18 mouse cellular contexts compared by ENCODE assay signal in the genomic region with DNA sequence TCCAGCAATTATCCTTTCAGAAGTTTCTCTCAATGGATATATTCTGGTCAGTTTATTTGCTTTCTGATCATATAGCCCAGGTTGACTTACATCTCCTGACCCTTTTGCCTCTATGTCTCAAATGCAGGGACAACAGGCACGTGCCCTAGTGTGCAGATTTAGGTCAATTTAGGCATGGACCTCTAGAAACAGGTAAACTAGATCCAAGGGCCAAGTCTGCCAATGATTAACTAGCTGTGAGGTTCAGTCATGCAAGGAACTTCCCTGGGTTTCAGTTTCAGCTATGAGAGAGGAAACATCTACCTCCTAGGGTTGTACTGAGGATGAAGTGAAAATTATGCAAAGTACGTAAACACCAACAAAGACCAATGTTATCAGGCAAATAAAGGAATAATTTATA. TPM values are rescaled to one million over a fixed set of nuclear protein-coding genes. Genes with fewer than 3 reads are reported as not detected.
DNase-seq lines count a peak whose midpoint lies in the region; ATAC-seq and TF ChIP-seq lines count a peak whose summit lies in the region.
"Had no signal": no experiment of that assay in that cellular context is flagged by ENCODE, and none has a peak within 500 bp of the region (broad histone marks: within the 10 kb centered on the region; RNA-seq: fewer than 3 reads in every experiment).

No protein-coding gene starts in this region.

- H3K4me2 ChIP-seq in kidney, embryonic 14.5 days (replicated peaks; ENCODE audit: low read depth, low read length) = no peak overlapping the region
- peak overlapping the region; percentile 33; the same call in 1 of the 2 replicates for H3K4me2 ChIP-seq in liver, postnatal 0 days (ENCODE audit: low read depth, low read length)
- H3K4me2 ChIP-seq in forebrain, embryonic 16.5 days (ENCODE audit: low read length) = no peak overlapping the region
- no peak overlapping the region for H3K4me2 ChIP-seq in forebrain, postnatal 0 days (ENCODE audit: low read depth)
- H3K4me2 ChIP-seq: forebrain, embryonic 12.5 days; heart, embryonic 11.5 days; hindbrain, embryonic 13.5 days; neural tube, embryonic 13.5 days had no signal

- 0 out of 2 replicates have a peak, but pooled peaks have one; percentile 39 for ATAC-seq in kidney, embryonic 14.5 days (ENCODE audit: low FRiP score, low TSS enrichment)
- peak; percentile 83 for ATAC-seq in liver, postnatal 0 days
- no peak for ATAC-seq in forebrain, embryonic 16.5 days
- no peak for ATAC-seq in forebrain, postnatal 0 days

- no peaks in the 10 kb centered on the region for H3K27me3 ChIP-seq in kidney, embryonic 14.5 days (ENCODE audit: control insufficient read depth, insufficient read depth, low read length)
- no peaks in the 10 kb centered on the region for H3K27me3 ChIP-seq in liver, postnatal 0 days (ENCODE audit: insufficient read depth, low read length)
- no peaks in the 10 kb centered on the region for H3K27me3 ChIP-seq in forebrain, embryonic 16.5 days (replicated peaks; ENCODE audit: control insufficient read depth, insufficient read depth, low read length)
- no peaks in the 10 kb centered on the region for H3K27me3 ChIP-seq in forebrain, postnatal 0 days (ENCODE audit: insufficient read depth, low read length)
- H3K27me3 ChIP-seq: forebrain, embryonic 12.5 days; hindbrain, embryonic 13.5 days; megakaryocyte, embryonic 14.5 days; neural tube, embryonic 13.5 days had no signal

- TF ChIP-seq CTCF in liver, postnatal 0 days (IDR thresholded peaks at IDR 0.05; ENCODE audit: low read depth) = no peak
- no peak for TF ChIP-seq CTCF in forebrain, postnatal 0 days (IDR thresholded peaks at IDR 0.05; ENCODE audit: low read depth)

- DNase-seq in kidney, adult 11 months = peak; percentile 84
- DNase-seq in kidney, postnatal 4 days = peak; percentile 25 to 56
- peak; percentile 23 for DNase-seq in liver, postnatal 0 days
- DNase-seq in forebrain, postnatal 0 days = no peak
- DNase-seq in embryo, embryonic 10.5 days (ENCODE audit: low spot score) = no peak
- DNase-seq: cerebellum, adult 9-11 months; gastrocnemius, postnatal 36 days; heart, postnatal 14 days; right cerebral cortex, postnatal 25 days; thymus, postnatal 25 days had no signal

- no peak overlapping the region for H3K4me3 ChIP-seq in kidney, embryonic 14.5 days (ENCODE audit: low read length)
- H3K4me3 ChIP-seq in liver, postnatal 0 days (ENCODE audit: low read depth, low read length) = no peak overlapping the region
- H3K4me3 ChIP-seq in forebrain, embryonic 16.5 days (replicated peaks; ENCODE audit: low read length) = no peak overlapping the region
- no peak overlapping the region for H3K4me3 ChIP-seq in forebrain, postnatal 0 days (ENCODE audit: low read depth, low read length)
- H3K4me3 ChIP-seq: forebrain, embryonic 12.5 days; hindbrain, embryonic 13.5 days; left cerebral cortex, adult 2 months; megakaryocyte, embryonic 14.5 days; neural tube, embryonic 13.5 days had no signal

- H3K4me1 ChIP-seq in kidney, embryonic 14.5 days (ENCODE audit: control insufficient read depth, insufficient read depth, low read length) = no peaks in the 10 kb centered on the region
- peaks cover 12% of the 10 kb centered on the region for H3K4me1 ChIP-seq in liver, postnatal 0 days (ENCODE audit: insufficient read depth)
- no peaks in the 10 kb centered on the region for H3K4me1 ChIP-seq in forebrain, embryonic 16.5 days (replicated peaks; ENCODE audit: control insufficient read depth, insufficient read depth, low read length)
- H3K4me1 ChIP-seq in forebrain, postnatal 0 days (ENCODE audit: insufficient read depth) = no peaks in the 10 kb centered on the region
- H3K4me1 ChIP-seq: forebrain, embryonic 12.5 days; hindbrain, embryonic 13.5 days; neural tube, embryonic 13.5 days had no signal

- H3K36me3 ChIP-seq in kidney, embryonic 14.5 days (ENCODE audit: control insufficient read depth, insufficient read depth, low read length) = peaks cover 67% of the 10 kb centered on the region
- H3K36me3 ChIP-seq in liver, postnatal 0 days (replicated peaks; ENCODE audit: insufficient read depth, low read length) = peaks cover 19% of the 10 kb centered on the region
- peaks cover 19% of the 10 kb centered on the region for H3K36me3 ChIP-seq in forebrain, embryonic 16.5 days (ENCODE audit: control insufficient read depth, insufficient read depth)
- peaks cover 42% of the 10 kb centered on the region for H3K36me3 ChIP-seq in forebrain, postnatal 0 days (ENCODE audit: insufficient read depth)

- no peaks in the 10 kb centered on the region for H3K9me3 ChIP-seq in kidney, embryonic 14.5 days (ENCODE audit: control insufficient read depth, low read length)
- no peaks in the 10 kb centered on the region for H3K9me3 ChIP-seq in liver, postnatal 0 days (ENCODE audit: low read length)
- no peaks in the 10 kb centered on the region for H3K9me3 ChIP-seq in forebrain, embryonic 16.5 days (ENCODE audit: control insufficient read depth, low read length)
- no peaks in the 10 kb centered on the region for H3K9me3 ChIP-seq in forebrain, postnatal 0 days (ENCODE audit: low read length)
- H3K9me3 ChIP-seq: forebrain, embryonic 12.5 days; hindbrain, embryonic 13.5 days; megakaryocyte, embryonic 14.5 days; neural tube, embryonic 13.5 days had no signal

- no peak for TF ChIP-seq EP300 in liver, postnatal 0 days (IDR thresholded peaks at IDR 0.05; ENCODE audit: low read depth)

- H3K9ac ChIP-seq in kidney, embryonic 14.5 days (ENCODE audit: low read depth, low read length) = no peak overlapping the region
- H3K9ac ChIP-seq in liver, postnatal 0 days (replicated peaks) = 0 out of 2 replicates have a peak overlapping the region, but pooled peaks have one; percentile 11
- H3K9ac ChIP-seq in forebrain, embryonic 16.5 days (replicated peaks; ENCODE audit: low read depth, low read length) = no peak overlapping the region
- no peak overlapping the region for H3K9ac ChIP-seq in forebrain, postnatal 0 days
- H3K9ac ChIP-seq: forebrain, embryonic 12.5 days; hindbrain, embryonic 13.5 days; neural tube, embryonic 13.5 days had no signal

- H3K27ac ChIP-seq in kidney, embryonic 14.5 days (ENCODE audit: low read depth, low read length) = no peak overlapping the region; the same call in 1 of the 2 replicates
- H3K27ac ChIP-seq in liver, postnatal 0 days (ENCODE audit: low read depth) = peak overlapping the region; percentile 71
- no peak overlapping the region for H3K27ac ChIP-seq in forebrain, embryonic 16.5 days (ENCODE audit: low read length)
- H3K27ac ChIP-seq in forebrain, postnatal 0 days (ENCODE audit: low read depth, low read length) = no peak overlapping the region
- H3K27ac ChIP-seq: forebrain, embryonic 12.5 days; hindbrain, embryonic 13.5 days; left cerebral cortex, adult 2 months; neural tube, embryonic 13.5 days had no signal

- 73% methylated on average over 2 of the region's 2 CpGs for WGBS in kidney, embryonic 14.5 days
- 73% methylated on average over 2 of the region's 2 CpGs for WGBS in liver, postnatal 0 days (ENCODE audit: insufficient replicate concordance)
- 95% methylated on average over 2 of the region's 2 CpGs for WGBS in forebrain, embryonic 16.5 days
- 96% methylated on average over 2 of the region's 2 CpGs for WGBS in forebrain, postnatal 0 days

RNA-seq across cellular contexts. Expression of a gene that starts 7.2 kb away (rescaled TPM):
- polyA plus RNA-seq in kidney, embryonic 14.5 days (2014; fragmentation: Nextera tagmentation; extraction: Ambion mirVana) = 131 and 155 TPM in 2 replicates
- 22.4 and 25.1 TPM in 2 replicates for polyA plus RNA-seq in liver, postnatal 0 days (2015; fragmentation: Nextera tagmentation; extraction: Ambion mirVana)
- polyA plus RNA-seq in forebrain, embryonic 16.5 days (2015; fragmentation: Nextera tagmentation; extraction: Ambion mirVana) = 95.4 and 99.1 TPM in 2 replicates
- 52.3 and 64.7 TPM in 2 replicates for total RNA-seq in forebrain, postnatal 0 days (2014; rRNA removed)
- polyA plus RNA-seq in forebrain, postnatal 0 days (2015; fragmentation: Nextera tagmentation; extraction: Ambion mirVana) = 46.2 and 58.4 TPM in 2 replicates

RNA-seq across cellular contexts. Expression of a gene that starts 16.5 kb away (rescaled TPM):
- 23.9 and 31.8 TPM in 2 replicates for polyA plus RNA-seq in kidney, embryonic 14.5 days (2014; fragmentation: Nextera tagmentation; extraction: Ambion mirVana)
- polyA plus RNA-seq in liver, postnatal 0 days (2015; fragmentation: Nextera tagmentation; extraction: Ambion mirVana) = 4.0 and 4.5 TPM in 2 replicates
- 100 and 114 TPM in 2 replicates for polyA plus RNA-seq in forebrain, embryonic 16.5 days (2015; fragmentation: Nextera tagmentation; extraction: Ambion mirVana)
- 128 and 151 TPM in 2 replicates for total RNA-seq in forebrain, postnatal 0 days (2014; rRNA removed)
- polyA plus RNA-seq in forebrain, postnatal 0 days (2015; fragmentation: Nextera tagmentation; extraction: Ambion mirVana) = 50.3 and 65.1 TPM in 2 replicates

RNA-seq across cellular contexts. Expression of a gene that starts 57.0 kb away (rescaled TPM):
- 84.6 and 99.5 TPM in 2 replicates for polyA plus RNA-seq in kidney, embryonic 14.5 days (2014; fragmentation: Nextera tagmentation; extraction: Ambion mirVana)
- 37.1 and 37.8 TPM in 2 replicates for polyA plus RNA-seq in liver, postnatal 0 days (2015; fragmentation: Nextera tagmentation; extraction: Ambion mirVana)
- 63.4 and 76.1 TPM in 2 replicates for polyA plus RNA-seq in forebrain, embryonic 16.5 days (2015; fragmentation: Nextera tagmentation; extraction: Ambion mirVana)
- 60.1 and 75.7 TPM in 2 replicates for total RNA-seq in forebrain, postnatal 0 days (2014; rRNA removed)
- 74.7 and 81.0 TPM in 2 replicates for polyA plus RNA-seq in forebrain, postnatal 0 days (2015; fragmentation: Nextera tagmentation; extraction: Ambion mirVana)

RNA-seq across cellular contexts. Expression of a gene that starts 58.4 kb away (rescaled TPM):
- polyA plus RNA-seq in kidney, embryonic 14.5 days (2014; fragmentation: Nextera tagmentation; extraction: Ambion mirVana) = 102 and 111 TPM in 2 replicates
- polyA plus RNA-seq in liver, postnatal 0 days (2015; fragmentation: Nextera tagmentation; extraction: Ambion mirVana) = 99.6 and 101 TPM in 2 replicates
- polyA plus RNA-seq in forebrain, embryonic 16.5 days (2015; fragmentation: Nextera tagmentation; extraction: Ambion mirVana) = 72.3 and 79.8 TPM in 2 replicates
- 39.5 and 45.5 TPM in 2 replicates for total RNA-seq in forebrain, postnatal 0 days (2014; rRNA removed)
- 128 and 138 TPM in 2 replicates for polyA plus RNA-seq in forebrain, postnatal 0 days (2015; fragmentation: Nextera tagmentation; extraction: Ambion mirVana)

RNA-seq across cellular contexts. Expression of a gene that starts 58.4 kb away (rescaled TPM):
- polyA plus RNA-seq in kidney, embryonic 14.5 days (2014; fragmentation: Nextera tagmentation; extraction: Ambion mirVana) = 18.2 and 25.2 TPM in 2 replicates
- polyA plus RNA-seq in liver, postnatal 0 days (2015; fragmentation: Nextera tagmentation; extraction: Ambion mirVana) = 11.3 and 11.9 TPM in 2 replicates
- polyA plus RNA-seq in forebrain, embryonic 16.5 days (2015; fragmentation: Nextera tagmentation; extraction: Ambion mirVana) = 32.4 and 35.7 TPM in 2 replicates
- 35.6 and 36.6 TPM in 2 replicates for total RNA-seq in forebrain, postnatal 0 days (2014; rRNA removed)
- polyA plus RNA-seq in forebrain, postnatal 0 days (2015; fragmentation: Nextera tagmentation; extraction: Ambion mirVana) = 14.7 and 17.9 TPM in 2 replicates

Comparison
In these comparisons a context has a peak if more than half of its experiments do, and no peak if none do; other contexts are left out.
1. DNase-seq: peak in kidney, adult 11 months (single experiment), kidney, postnatal 4 days (2 of 2) and liver, postnatal 0 days (single experiment); none in forebrain, postnatal 0 days (single experiment) and embryo, embryonic 10.5 days (single experiment).
2. ATAC-seq: peak in kidney, embryonic 14.5 days (single experiment) and liver, postnatal 0 days (single experiment); none in forebrain, embryonic 16.5 days (single experiment) and forebrain, postnatal 0 days (single experiment).